Mouse (Mus musculus): ENCODE measurements at regions not wholly inside any gene's neighbourhood (a gene's known extent, or its start where the extent isn't known, plus 50 kb on each side); places are given as distances from the start of the nearest gene placed in this dataset.
"Not testable (repeated sequence)": the region's sequence is repeated elsewhere in the genome, so short reads cannot be mapped to it uniquely, and the experiment has no call there.

DNA sequence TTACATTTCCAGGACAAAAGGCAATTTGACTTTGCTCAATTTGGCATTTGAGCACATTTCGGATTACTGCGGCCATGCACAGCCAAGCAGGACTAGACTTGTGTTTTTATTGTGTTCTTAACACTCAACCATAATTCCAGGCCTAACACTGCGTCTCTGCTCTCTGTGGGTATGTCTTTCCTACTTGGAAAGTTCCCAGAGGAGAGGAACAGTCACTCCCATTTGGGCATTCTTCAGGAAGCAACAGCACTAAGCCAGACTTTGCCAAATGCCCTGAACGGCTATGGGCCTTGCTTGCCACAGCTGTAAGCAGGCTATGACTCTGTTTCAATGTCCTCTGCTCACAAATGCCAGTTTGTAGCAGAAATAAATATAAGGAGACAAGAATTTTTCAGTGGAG lies 56.5 kb upstream of the Pdk3 start:
- no peak for DNase-seq (ENCODE audit: low read depth)

DNA sequence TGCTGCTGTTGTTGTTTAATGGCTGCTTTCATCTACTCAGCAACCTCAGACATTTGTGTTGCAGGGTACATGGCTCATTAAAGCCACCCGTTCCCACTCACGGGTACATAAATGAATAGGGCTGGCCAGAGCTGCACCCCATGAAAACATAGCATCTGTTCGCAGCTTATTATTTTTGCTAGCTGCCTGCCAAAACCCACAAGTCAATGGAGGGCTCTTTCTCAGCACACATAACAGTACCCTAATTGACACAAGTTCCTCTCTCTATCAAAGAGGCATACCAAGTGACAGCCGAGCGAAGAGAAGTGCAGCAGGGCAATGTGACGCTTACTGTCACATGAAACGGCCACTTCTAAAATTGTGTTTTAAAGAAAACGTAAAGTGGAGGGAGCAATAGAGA lies 57.0 kb upstream of the Pdk3 start:
- no peak for DNase-seq (ENCODE audit: low read depth)

DNA sequence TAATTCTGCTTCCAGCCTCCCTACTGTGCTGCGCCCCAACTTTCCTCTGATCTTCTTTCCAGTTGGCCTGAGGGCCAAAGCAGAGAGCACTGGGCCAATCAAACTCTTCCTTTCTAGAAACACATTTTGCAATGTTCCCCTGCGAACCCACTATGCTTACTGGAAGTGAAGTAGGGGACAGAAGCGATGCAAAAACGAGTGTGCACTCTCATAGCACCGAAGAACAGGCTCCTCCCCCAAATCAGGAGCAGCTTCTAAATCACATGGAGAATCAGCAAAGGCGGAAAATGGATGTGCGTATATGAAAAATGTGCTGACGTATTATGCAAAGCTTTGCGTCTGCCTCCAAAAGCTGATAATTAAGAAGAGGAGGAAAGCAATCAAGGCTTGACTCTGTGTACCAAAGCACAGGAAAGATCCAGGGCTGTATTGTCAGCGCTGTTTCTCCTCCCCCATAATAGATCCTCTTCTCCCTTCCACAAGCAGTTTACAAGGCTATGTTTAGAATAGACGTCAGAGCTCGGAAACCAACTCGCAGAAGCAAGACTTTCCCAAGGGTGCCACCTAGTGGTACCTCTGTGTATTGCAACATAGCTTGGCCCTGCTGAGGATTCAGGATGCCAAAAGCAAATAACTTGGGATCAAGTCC lies 57.5 kb upstream of the Pdk3 start:
- DNase-seq (ENCODE audit: low read depth), result peak; percentile 59

DNA sequence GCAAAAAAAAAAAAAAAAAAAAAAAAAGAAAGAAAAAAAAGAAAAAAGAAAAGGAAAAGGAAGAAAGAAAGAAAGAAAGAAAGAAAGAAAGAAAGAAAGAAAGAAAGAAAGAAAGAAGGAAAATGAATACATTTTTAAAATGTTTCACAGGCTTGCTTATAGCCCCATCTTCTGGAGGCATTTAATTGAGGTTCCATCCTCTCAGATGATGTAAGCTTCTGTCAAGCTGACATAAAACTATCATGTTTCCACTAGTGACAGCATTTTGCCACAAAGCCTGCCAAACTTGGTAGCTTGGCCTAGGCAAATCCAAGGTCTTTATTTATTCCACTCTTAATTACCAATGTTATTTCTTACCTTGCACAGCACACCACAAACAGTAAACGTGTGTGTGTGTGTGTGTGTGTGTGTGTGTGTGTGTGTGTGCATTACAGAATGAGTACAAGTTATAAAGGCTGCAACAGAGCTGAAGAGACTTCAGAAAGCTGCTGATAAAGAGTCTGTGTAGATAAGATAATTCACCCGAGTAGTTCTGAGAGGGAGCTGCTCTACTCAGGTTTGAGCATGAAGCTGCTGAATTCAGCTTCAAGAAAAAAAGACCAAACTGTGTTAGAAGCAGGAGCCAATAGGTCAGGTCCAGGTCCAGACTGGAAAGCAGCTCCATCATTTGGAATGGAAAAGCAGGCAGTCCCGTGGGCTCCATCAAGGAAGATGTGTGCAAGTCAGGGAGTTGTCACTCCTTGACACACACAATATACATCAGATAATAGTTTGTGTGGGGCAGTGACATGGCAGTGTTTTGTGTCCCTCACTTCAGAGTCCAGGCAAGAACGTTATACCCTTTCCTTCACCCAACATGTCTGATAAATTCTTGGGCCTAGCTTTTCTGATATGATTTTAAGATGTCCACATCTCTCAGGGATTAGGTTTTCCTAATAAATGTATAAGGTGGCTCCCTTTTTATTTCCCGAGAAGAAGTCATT lies 65.1 kb upstream of the Pdk3 start:
- no peak for DNase-seq (ENCODE audit: low read depth)

DNA sequence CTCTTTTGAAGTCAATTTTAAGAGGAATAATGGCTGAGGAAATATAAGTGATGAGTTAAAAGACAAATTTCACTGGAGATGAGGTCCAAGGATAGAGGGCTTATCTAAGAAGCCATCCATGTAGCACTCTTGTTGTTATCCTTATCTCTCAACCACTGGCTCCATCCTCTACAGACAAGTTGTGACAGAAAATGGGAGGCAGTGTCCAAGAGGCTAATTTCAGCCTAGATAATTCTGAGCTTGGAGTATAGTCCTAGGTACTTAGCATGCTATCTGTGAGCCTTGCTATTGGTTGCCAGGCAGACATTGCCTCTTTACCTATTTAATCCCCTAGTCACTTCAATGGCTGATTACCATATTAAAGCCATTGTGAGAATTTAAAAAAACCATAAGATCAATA lies 65.2 kb upstream of the AU015836 start:
- DNase-seq (ENCODE audit: low read depth), result no peak

DNA sequence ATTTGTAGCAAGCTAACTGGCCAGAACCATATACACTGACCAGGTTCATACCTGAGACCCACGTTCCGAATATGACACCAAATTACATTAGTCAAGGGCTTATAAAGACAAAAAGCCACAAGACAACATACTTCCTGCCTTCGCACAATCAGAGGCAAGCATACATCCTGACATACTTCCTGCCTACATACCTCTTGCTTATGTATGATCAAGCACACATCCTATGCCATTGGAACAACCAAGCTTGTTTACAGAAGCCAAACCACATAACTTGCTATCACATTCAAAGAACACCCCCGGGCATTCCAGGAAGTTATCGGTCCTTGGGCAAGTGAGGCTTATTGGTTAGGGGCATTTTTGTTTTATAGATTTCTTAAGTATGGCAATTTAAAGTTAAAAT lies 62.9 kb upstream of the AU015836 start:
- DNase-seq (ENCODE audit: low read depth), result no peak

DNA sequence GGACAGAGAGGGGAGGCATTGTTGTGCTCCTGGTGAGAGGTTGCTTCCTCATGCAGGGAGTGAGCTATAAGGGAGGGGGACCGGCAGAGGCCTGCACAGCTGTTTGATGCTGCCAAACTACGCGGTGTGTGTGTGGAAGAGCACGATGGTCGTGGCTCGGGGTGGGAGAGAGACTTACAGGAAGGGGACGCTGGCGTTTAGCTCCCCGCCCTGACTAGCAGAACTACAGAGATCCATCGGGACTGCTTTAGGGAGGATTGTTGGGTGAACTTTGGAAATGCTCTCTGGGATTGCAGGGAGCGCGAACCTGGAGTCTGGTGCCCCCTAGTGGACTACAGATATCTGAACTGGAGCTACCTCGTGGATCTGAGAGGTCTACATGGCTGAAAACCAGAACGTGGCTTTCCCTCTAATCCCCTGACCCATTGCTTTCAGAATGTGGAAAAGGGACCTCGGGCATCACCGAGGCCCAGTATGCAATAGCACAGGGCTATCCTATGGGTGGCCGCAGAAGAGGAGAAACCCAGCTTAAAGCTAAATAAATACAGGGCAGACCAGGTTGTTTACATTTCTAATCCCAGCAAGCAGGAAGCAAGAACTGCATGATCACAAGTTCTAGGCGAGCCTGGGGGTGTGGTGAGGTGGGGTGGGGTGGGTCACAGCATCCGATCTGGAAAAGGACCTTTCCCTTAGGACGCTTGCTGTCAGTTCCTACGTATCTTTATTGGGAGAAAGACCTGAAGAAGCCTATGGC lies 57.2 kb upstream of the AU015836 start:
- no peak for DNase-seq (ENCODE audit: low read depth)

DNA sequence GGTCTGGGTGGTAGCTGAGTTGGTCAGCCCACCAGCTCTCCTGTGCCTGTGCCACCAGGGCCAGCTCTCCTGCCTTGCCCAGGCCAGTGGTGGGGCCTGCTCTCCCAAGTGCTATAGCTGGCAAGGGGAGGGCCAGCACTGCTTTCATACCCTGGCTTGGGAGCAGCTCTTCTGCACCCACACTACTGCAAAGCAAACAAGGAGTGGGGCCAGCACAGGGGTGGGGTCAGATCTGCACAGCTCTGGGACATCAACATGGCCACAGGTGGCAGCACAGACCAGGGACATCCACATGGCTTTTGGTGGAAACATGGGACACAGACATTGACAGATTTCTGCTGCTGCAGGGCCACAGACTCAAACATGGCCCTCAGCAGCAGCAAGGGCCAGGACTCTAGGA lies 52.9 kb upstream of the AU015836 start:
- no peak for DNase-seq (ENCODE audit: low read depth)

DNA sequence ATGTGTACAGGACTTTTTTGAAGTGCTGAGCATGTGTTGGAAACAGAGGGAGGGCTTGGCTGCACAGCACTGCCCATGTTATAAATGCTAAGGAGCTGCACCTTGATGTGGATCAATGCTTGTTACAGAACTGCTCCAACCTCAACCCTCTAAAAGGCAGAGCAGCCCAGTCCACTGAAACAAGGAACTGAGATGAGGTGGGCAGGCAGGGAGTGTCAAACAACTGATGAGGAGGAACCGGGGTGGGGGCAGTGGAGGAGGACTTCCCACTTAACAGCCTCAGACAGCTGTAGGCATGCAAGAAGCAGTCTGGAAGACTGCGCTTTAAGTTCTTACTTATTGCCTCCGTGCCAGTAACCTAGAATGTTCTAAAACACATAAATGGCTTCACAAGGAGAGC lies 51.1 kb upstream of the AU015836 start:
- DNase-seq (ENCODE audit: low read depth), result not testable (repeated sequence)

All from c-Kit-positive CD71-positive TER-119-negative erythroid progenitor cells, embryonic 14.5 days (primary cell).